Mouse (Mus musculus): ENCODE results near the gene Tnfrsf12a.

The Tnfrsf12a gene

DNA sequence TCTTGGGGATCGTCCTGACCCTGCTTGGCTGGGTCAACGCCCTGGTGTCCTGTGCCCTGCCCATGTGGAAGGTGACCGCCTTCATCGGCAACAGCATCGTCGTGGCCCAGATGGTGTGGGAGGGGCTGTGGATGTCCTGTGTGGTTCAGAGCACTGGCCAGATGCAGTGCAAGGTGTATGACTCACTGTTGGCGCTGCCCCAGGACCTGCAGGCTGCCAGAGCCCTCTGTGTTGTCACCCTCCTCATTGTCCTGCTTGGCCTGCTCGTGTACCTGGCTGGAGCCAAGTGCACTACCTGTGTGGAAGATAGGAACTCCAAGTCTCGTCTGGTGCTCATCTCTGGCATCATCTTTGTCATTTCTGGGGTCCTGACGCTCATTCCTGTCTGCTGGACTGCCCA, 3.8 kb upstream of the Tnfrsf12a start:
- no peak for DNase-seq (ENCODE audit: low read depth, low spot score)

DNA sequence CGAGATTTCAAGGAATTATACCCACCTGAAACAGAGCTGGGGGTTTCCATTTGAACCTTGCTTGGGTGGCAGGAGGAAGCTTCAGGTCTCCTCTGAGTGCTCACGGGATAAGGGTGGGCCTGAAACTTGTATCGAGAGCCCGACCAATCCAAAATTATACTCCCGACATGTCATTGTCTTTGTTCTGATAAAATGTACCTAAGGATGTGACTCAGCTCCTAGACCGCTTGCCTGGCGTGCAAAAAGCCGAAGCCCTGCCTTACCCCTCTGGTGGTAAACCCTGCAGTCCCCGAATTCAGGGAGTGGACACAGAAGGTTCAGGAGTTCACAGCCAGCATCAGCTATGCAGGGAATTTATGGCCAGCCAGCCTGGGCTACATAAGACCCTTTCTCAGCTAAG, 3.1 kb upstream of the Tnfrsf12a start:
- DNase-seq (ENCODE audit: low read depth, low spot score): no peak

DNA sequence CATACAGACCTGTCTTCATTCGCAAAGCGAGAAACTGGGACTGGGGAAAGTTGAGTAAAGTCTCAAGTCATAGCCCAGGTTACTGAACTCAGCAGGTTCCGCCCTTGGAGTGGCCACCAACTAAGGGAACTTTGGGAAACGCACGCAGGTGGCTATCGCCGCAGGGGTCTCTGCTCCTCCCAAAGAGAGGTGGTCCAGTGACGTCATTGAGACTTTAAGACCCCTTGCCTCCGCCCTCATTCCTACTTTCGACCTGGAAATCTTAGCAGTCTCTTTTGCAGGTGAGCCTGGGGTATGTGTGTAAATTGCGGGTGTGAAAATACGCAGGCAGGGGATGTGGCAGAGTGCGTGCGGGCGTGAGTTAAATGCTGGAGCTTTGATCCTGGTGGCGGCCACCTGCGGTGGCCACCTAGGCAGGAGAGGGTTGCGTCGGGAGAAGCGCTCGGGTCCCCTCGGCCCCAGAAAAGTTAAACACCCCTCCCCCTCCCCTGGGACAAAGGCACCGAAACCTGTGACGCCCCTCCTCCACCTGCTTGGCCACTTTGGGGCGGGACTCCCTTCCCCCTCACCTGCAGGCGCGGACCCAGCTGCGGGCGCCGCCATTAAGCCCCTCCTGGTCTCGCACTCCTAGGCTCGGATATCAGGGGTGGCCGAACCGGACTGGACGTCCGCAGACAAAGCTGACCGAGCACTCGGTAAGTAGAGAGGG, 2.0 kb upstream of the Tnfrsf12a start, which contains the start of gene Cldn6:
Cldn6 (plus strand) TSS at position 123 of the 709 bp plus-strand sequence.
- DNase-seq (ENCODE audit: low read depth, low spot score): no peak

- no peak for DNase-seq (ENCODE audit: low read depth, low spot score)
These were observed 716 bp downstream of the Tnfrsf12a start for GRCm38 (mm10) chr17:23676473-23677031.

DNA sequence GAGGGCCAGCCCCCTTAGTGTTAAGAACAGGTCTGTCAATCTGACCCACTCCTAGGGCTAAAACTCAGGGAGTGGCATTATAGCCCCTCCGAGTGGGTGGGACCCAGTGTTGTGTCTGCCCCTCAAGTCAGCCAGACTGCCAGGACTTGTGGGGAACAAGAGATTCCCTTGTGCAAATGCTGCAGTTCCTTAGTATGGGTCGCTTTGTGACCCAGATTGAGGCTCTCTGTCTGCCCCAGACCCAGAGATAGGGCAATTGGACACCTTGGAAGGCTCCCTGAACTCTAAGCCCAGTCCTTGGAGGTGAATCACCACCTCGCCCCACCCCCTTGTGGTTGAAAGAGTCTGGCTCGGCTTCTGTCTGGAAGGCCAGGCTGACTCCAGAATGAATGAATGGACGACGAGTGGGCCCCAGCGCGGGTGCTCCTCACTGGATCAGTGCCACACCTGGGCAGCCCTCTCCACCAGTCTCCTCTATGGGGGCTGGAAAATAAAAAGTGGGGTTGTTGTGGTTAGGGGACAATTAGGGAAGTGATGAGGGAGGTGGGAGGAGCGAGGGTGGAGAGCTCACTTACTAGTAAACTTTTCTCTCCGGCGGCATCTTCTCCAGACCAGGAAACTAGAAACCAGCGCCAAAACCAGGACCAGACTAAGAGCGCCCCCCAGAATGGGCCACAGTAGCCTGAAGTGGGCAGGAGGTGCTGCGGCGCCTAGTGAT, 1.5 kb downstream of the Tnfrsf12a start:
- no peak for DNase-seq (ENCODE audit: low read depth, low spot score)

DNA sequence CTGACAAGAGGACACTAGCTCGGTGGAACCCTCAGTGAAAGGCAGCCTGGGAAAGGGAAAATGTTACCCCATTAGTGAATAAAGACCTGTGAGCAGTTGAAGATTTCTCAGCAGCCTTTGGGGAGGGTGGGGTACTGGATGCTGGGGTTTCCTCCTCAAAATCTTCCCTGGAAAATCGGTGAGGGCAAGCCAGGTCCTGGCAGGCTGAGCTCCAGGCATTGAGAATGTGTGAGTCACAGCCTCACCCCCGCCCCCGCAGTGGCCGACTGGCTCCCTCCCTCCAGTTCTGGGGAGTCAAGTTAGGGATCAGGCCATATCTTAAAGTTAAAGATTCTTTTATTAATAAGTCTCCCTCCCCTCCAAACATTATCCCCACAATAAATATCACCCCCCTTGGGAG, 2.1 kb downstream of the Tnfrsf12a start:
- no peak for DNase-seq (ENCODE audit: low read depth, low spot score)

GRCm38 (mm10) chr17:23674271-23674952, 2.9 kb downstream of the Tnfrsf12a start:
- DNase-seq (ENCODE audit: low read depth, low spot score): no peak

DNA sequence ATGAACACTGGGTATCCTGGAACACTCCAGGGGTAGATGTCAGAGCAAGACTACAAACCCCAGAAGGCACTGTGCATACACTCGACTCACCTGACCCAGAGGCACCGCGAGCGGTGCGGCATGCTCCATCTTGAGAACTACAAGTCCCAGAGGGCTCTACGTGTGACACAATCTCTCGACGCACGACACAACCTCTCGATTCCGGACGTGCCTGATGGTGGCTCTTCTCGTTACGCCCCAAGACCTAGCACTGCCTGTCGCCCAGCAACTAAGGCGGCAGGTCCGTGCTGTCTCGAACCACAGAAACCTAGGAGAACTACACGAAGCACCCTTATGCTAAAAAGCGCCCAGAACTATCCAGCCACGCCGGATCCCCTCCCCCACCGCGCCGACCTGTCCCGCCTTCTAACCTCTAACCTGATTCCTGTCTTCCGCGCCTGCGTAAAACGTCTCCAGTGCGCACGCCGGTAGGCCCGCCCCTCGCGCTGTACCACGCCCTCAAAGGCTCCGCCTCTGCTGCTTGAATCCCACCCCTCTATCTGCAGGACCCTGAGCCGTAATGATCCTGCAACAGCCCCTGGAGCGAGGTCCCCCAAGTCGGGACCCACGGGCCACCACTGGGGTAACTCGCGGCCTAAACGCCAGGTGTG, 3.7 kb downstream of the Tnfrsf12a start, which contains the start of the genes Hcfc1r1 and Thoc6:
Hcfc1r1 (plus strand) TSS at position 173 of the 650 bp plus-strand sequence.
Thoc6 (minus strand) TSS at position 459 of the 650 bp plus-strand sequence.
- DNase-seq (ENCODE audit: low read depth, low spot score): peak; percentile 99

DNA sequence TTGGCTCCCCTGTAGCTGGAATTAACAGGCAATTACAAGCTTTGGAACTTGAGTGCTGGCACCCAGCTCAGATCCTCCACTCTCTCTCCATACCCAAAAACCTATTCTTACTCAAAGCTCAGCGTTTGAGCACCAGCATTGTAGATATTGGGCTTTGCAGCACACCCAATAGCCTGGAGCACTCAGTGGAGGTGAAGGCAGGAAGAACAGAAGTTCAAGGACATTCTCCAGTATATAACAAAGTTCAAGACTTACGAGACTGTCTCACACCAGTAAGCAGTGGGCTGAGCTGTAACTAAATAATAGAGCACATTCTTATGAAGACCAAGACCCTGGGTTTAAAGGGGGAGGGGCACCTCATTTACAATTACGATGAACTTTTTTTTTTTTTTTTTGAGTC, 4.5 kb downstream of the Tnfrsf12a start:
- no peak for DNase-seq (ENCODE audit: low read depth, low spot score)

DNA sequence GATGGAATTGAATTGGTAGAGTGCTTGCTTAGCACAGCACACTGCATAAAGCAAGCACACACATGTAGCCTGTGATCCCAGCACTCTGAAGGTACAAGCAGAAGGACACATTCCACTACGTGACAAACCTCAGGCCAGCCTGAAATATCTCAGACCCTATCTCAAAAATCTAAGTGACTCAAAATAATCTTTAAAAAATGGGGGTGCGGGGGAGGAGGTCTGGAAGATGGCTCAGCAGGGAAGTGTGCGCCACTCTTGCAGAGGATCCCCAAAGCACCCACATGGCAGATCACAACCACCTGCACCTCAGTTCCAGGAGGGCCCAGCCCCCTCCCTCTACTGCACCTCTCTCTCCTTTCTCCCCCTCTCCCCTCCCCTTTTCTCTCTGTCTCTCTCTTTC, 5.7 kb downstream of the Tnfrsf12a start:
- DNase-seq (ENCODE audit: low read depth, low spot score): no peak

- DNase-seq (ENCODE audit: low read depth, low spot score): no peak
These were observed 6.7 kb downstream of the Tnfrsf12a start for GRCm38 (mm10) chr17:23670516-23671074.

DNA sequence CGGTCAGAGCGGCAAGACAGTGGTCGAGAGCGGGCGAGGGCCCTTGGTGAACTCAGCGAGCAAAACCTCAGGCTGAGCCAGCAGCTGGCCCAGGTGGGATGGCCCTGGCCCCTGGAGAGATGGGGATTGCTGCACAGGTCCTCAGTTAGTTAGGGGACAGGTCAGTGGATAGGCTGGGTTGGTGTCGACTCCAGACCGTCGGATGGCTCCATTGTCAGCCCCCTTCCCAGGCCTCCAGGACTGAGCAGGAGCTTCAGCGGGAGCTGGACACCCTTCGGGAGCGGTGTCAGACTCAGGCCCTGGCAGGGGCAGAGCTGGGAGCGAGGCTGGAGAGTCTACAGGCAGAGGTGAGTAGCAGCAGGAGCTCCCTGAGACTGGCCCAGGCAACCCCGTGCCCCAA, 11.8 kb downstream of the Tnfrsf12a start:
- DNase-seq (ENCODE audit: low read depth, low spot score): no peak

DNA sequence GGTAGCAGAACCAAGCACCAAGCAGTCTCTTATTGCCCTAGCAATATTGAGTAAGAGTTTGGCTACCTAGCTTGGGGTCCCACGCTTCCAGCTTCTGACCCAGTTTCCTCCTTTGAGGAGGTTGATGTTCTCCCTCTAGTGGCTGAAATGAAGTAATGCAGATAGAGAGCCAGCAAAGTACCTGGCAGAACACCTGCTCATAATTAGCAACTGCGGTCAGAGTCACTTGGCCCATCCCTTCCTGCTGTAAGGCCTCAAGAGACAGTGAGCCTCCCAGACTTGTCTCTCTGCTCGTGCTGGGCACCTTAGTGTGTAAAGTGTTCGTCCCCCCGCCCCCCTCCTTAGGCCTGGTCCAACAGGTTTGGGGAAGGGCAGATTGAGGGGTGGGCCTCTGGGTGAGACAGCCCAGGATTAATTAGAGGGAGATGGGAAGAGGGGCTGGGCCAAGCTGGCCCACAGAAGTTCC, 12.7 kb downstream of the Tnfrsf12a start:
- DNase-seq (ENCODE audit: low read depth, low spot score): no peak

GRCm38 (mm10) chr17:23661526-23661925, 15.7 kb downstream of the Tnfrsf12a start:
- DNase-seq (ENCODE audit: low read depth, low spot score): no peak

- no peak for DNase-seq (ENCODE audit: low read depth, low spot score)
These were observed 16.4 kb downstream of the Tnfrsf12a start for GRCm38 (mm10) chr17:23660876-23661200.

DNA sequence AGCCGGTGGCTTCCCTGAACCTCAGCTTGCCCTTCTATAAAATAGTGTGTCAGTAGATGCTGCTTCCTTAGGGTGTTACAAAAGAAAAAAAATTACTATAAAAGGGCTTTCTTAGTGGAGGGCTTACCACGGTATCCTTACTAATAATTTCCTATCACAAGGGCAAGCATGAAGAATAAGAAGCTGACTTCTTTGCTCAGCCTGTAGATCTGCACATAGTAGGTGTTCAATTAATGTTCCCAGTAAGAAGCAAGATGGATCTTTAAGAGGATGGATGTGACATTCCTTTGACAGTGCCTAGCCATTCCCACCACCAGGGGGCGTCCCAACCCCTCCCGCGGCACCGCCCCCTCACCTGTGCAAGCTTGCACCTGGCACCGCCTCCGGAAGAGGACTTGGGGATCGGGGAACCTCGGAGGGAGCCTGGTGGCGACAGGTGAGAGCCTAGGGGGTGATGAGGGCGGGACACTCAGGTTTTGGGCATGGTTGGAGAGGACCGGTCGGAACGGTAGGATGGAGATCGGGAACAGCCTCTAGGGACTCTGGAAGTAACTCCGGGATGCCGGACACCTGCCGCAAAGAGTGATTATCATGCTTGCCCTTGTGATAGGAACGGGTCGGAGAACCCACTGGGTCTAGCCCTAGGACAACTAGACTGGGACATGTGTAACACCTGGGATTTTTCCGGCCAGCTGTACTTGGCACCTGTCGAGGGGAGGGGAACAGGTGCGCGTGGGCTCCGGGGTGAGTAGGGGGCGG, 17.0 kb downstream of the Tnfrsf12a start, which contains the start of gene Bicdl2:
Bicdl2 (plus strand) TSS at position 390 of the 759 bp plus-strand sequence.
- no peak for DNase-seq (ENCODE audit: low read depth, low spot score)

DNA sequence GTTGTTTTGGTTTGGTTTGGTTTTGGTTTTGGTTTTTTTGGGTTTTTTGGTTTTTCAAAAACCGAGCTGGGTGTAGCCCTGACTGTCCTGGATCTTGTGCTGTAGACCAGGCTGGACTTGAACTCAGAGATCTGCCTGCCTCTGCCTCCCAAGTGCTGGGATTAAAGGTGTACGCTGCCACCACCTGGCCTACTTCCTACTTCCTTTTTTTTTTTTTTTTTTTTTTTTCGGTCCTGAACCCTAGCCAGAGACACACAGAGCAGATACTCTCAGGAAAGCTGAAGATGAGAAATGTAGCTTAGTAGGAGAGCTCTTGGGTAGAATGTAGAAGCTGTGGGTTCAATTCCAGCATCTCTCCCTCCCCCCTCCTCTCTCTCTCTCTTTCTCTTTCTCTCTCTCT, 18.8 kb downstream of the Tnfrsf12a start:
- no peak for DNase-seq (ENCODE audit: low read depth, low spot score)

DNA sequence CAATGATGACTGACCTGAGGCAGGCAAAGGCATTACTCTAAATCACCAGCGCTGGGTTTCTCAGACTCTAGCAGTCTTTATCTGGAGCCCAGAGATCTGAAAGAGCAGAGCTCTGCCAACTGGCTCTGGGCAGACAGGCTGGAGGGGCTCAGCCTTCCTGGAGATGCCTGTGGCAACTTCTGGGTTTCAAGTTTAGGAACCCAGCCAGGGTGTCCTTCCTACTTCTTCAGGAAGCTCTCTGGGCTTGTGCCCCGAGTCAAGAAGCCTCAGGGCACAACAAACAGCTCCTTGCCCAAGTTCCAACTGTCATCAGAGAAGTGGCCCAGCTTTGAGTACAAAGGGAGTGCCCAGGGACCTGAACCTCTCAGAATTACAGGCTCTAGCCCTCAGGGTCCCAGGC, 22.9 kb downstream of the Tnfrsf12a start:
- no peak for DNase-seq (ENCODE audit: low read depth, low spot score)

GRCm38 (mm10) chr17:23654001-23654400, 23.3 kb downstream of the Tnfrsf12a start:
- no peak for DNase-seq (ENCODE audit: low read depth, low spot score)

- DNase-seq (ENCODE audit: low read depth, low spot score): no peak
These were observed 23.9 kb downstream of the Tnfrsf12a start for GRCm38 (mm10) chr17:23653324-23653723.

All from telencephalon, adult 2 months (tissue).